Mouse (Mus musculus): ENCODE results near the gene Fbxw11.

The Fbxw11 gene

DNA sequence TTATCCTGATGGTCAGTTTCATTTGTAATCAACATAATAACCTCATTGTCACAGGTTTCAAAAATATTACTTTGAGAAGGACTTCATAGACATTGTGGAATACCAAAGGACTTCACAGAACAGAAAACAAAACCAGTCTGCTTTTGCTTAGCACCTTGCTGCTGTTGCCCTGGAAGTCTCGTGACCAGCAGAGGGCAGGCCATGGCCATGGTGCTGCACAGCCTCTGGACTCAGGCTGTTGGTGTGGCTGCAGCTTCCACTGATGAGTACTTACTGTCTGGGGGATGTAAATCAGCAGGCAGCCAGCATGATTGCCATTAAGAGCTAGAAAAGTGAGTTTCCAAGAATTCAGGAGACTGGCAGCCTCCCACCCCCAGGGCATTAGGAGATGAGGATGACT lies 16.8 kb upstream of the Fbxw11 start:
- peak; percentile 77 to 91 for DNase-seq

DNA sequence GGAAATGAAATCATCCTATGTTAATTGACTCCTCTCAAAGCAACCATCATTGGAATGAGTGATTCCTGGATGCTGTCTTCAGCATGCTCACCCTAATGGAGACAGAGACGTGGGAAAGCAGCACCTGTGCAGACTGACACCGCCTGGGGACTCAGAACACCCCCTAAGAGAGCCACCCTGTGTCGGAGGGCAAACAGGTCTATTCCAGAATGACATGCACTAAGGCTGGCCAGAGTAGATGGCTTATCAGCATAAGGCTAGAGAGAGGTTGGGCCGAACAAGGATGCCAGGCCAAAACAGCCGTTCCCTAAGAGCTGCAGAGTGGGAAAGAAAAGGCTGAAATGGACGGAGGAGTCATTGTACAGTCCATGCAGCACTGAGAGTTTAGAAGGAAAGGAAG lies 16.4 kb upstream of the Fbxw11 start:
- no peak for DNase-seq

DNA sequence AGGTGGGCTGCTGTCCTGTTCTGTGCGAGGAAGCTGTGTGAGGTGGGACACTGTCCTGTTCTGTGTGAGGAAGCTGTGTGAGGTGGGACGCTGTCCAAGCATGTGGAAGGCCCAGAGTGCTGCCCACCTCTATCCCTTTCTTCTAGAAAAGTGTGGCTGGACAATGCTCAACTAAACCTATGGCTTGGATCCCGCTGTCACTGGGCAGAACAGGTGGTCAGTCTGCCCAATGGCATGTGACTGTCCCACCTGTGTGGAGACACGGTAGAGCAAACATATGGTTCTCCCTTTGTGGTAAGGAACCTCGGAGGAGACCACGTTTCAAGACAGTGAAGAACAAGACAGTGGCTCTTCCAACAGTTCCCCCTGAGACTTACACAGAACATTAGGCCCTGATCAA lies 14.6 kb upstream of the Fbxw11 start:
- DNase-seq: no peak

DNA sequence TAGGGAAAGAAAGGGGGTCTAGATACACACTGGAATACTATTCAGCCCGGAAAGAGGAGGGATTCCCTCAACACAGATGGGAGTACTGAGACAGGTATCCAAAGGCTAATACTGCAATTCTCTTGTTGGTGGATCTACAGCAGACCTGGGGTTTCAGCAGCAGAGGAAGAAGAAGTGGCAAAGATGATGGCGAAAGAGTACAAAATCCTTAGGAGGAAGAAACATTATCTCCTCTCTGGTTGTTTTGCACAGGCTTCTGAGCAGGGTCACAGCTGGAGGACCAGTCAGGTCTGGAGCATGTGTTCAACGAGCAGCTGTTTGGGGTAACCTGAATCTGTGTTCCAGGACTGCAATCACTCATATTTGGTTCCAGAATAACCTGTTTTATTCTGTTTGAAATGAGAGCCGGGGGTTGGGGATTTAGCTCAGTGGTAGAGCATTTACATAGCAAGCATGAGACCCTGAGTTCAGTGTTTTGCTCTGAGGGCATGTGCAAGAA lies 12.8 kb upstream of the Fbxw11 start:
- DNase-seq: no peak

DNA sequence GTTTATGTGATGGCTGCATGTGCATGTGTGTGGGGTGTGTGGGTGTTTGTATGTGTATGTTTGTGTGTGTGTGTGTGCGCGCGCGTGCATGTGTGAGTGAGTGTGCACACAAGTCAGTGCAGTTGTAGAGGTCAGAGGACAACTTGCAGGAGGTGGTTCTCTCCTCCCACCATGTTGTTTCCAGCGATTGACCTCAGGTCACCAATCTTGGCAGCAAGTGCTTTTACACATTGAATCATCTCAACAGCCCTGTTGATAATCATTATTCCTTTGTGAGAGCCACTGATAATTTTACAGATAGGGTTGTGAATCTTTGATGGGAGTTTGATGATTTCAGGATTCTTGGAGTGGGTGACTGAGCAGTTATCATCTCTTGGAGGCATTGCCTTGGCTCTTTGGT lies 9.9 kb upstream of the Fbxw11 start:
- DNase-seq: peak in 1 of 2 experiments; percentile 38

DNA sequence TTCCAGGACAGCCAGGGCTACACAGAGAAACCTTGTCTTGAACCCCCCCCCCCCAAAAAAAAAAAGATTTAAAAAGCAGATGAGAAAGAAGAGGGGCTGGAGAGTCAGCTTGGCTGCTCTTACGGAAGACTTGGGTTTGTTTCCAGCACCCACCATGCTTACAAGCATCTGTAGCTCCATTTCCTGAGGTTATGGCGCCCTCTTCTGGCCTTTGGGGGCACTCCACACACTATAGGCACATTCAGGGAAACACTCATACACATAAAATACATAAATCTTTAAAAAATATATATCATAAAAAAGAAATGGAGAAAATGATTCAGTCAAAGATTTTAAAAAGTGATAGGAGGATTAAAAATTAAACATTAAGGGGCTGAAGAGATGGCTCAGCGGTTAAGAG lies 9.0 kb upstream of the Fbxw11 start:
- DNase-seq: no peak

DNA sequence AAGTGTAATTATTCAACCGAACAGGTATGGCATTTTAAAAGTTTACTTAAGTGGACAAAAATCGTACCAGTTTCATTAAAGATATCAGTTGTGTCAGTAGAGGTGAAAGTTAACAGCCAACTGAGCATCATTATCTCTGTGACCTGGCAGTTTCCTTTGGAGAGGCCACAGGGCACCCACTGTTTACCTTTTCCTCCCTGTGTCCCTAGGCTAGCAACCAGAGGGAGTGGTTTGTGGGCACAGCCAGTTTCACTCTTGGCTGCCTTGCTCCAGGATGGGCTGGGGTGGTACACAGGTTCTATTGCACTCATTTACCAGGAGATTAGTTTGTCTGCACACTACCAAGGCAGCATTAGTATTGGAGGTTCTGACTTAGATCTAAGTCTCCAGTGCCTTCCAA lies 8.4 kb upstream of the Fbxw11 start:
- no peak for DNase-seq

DNA sequence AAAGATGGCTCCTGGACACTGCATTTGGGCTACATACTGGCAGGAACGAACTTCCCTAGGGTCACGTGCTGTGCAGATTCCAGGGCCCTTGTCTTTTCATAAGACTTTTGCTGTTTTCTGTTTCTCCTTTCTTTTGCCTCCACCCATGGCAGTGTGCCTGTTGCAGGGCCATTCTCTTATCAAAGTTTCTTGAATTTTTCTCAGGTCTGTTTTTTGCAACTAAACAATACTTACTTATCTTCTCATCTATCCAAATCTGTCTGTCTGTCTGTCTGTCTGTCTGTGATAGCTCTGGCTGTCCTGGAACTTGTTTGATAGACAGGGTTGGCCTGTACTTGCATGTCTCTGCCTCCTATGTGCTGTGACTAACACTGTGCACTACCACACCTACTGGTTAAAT lies 7.7 kb upstream of the Fbxw11 start:
- DNase-seq: no peak

DNA sequence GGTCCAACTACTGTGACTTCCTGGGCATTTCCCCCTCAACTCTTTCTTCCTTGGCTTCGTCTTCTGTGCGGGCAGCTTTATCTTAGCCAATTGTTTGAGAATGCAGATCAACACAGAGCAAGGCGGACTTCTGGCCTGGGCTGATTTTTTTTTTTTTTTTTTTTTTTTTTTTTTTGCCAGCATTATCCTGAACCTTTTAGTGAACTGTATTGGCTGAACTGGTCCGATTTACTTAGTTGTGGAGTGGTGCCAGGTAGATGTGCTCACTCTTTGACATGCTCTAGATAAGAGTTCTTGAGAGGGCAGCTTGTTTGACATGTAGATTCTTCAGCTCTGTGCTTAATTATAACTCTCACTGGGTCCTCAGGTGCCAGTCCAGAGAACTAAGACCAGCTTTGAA lies 6.2 kb upstream of the Fbxw11 start:
- DNase-seq: no peak

DNA sequence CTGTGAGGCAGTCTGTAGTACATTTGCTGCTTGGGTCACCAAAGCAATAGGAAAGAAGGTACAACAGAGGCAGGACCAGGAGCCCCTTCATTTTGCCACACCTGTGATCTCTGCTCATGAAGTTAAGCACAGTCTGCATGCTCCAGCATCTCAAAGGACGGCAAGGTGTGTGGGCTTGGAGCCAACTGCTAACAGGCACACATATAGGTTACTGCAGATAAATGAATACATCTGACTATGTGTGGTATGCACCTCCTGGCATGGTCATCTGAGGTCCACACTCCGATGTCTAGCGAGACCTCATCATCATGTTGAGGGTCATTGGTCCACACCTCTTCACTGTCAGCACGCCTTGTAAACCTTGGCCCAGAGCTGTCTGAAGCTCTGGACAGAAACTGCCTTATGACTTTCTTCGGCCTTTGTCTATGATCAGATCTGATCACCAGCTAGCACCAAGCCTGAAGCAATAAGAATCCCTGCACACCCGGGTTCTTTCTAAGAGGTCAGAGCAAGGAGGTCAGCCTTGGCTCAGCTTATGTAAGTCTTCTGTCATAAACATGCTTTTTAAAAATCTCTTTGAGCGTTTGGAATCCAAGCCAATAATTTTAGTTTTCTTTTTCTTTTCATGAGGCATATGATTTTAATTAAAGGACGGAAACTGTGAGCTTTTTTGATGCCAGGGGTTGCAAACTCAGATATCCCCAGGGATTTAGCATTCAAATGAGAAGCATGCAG lies 3.8 kb upstream of the Fbxw11 start:
- no peak for DNase-seq

DNA sequence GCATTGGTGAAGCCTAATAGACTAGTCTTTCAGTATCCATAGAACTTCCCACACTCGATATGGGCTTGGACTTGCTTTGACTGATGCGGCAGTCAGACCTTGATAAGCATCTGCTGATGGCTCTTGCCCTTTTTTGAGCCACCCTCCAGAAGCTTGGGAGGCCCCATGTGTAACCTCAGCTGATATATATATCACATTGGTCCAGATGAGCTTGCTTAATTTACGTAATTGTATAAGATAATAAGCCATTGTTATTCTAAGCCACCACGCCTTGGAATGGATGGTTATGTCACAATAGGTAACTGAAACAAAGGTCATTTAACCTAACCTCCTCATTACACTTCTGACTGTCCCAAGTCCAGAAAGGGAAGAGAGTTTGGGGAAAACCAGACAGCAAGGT lies 1.9 kb upstream of the Fbxw11 start:
- DNase-seq: no peak

DNA sequence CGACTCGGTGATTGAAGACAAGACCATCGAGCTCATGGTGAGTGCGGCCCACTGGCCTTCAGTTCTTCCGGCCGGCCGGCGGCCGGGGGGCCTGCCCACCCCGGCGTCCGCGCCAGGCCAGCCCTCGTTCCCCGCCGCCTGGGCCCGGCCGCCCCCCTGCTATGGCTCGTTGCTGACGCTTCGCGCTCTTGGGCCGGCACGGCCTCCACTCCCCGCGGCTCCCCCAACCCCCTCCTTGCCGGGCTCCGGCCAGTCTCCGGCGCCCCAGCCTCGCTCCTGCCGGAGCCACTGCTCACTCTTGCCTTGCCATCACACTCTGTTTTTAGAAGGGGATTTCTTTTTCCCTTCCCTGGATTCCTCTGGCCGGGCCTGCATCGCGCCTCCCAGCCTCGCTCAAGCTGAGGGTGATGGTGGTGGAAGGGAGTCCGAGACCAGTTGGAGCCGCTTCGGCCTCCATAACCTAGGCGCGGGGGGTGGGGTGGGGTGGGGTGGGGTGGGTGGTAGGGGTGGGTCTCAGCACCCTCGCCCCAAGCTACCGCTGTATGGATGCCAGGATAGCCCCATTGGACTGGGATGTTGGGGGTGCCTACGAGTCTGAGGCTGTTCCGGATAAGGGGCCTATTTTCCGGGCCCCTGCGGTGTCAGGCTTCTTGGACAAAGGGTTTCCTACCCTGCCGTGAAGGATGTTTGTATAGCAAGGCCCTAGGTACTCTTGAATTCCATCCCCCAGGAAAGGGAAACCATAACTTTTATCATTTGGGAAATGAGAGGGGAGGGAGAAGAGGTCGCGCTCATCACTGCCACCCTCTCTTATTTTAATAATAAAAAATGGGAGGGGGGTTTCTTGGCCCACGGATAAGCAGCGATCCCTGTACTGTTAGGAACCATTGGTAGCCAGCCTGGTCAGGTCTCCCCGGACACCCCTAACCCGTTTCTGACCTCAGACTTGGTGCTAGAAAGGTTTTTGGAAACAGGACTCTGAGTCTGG lies 669 bp downstream of the Fbxw11 start:
- DNase-seq: peak in 1 of 2 experiments; percentile 77

DNA sequence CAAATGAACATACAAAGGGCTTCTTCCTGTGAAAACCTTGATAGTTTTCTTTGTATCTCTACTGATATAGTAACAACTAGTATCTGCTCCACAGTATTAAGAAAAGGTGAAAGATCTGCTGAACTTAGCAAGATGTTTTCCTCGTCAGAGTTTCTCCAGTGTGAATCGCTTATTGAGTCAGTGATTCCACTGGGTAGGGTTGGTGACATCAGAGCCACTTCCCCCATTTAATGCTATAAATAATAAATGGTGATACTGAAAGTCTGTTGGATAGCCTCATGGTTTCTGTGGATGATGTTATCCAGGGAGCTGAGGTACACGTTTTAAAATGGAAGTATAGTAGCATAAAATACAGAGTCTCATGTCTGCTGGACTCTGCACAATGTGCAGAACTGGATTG lies 1.5 kb downstream of the Fbxw11 start:
- peak in 1 of 2 experiments; percentile 14 for DNase-seq

DNA sequence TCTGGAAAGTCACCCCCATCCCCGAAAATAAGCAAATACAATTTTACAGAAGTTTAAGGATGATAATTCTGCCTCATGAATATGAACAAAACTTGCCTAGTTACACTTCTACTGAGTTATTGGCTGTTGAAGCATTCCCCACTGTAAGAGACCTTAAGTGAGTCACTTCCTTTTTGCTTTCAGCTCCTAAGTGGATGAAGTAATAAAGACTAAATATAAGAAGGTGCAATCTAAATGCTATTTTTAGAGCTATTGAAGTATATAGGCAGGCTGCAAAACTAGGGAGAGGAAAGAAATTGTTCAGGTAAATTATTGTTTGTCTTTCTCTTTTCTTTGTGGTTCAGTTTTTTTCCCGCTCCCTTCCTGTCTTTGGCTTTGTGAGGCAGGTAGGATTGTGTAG lies 4.7 kb downstream of the Fbxw11 start:
- no peak for DNase-seq

DNA sequence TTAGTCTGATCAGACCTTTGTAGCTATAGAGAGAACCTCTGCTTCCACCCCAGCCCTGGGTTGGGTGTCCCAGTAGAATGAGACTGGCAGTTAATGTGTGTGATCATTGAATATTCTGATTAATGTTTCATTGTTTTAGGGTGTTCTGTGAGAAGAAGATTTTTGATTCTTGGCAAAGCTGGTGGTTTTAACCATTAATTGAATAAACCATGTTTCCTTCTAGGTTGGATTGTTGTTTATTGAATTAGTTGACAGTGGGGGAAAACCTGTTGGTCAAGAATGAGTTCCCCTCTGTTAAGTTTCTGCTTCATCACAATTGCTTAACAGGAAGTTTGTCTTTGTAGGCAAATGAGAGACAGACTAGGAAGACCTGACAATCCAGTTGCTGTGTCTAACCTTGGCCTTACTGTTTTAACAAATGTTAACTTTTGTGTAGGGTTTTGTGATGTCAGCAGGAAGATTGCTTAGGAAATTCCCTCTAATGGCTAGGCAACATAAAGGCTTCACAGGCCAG lies 7.8 kb downstream of the Fbxw11 start:
- DNase-seq: no peak

DNA sequence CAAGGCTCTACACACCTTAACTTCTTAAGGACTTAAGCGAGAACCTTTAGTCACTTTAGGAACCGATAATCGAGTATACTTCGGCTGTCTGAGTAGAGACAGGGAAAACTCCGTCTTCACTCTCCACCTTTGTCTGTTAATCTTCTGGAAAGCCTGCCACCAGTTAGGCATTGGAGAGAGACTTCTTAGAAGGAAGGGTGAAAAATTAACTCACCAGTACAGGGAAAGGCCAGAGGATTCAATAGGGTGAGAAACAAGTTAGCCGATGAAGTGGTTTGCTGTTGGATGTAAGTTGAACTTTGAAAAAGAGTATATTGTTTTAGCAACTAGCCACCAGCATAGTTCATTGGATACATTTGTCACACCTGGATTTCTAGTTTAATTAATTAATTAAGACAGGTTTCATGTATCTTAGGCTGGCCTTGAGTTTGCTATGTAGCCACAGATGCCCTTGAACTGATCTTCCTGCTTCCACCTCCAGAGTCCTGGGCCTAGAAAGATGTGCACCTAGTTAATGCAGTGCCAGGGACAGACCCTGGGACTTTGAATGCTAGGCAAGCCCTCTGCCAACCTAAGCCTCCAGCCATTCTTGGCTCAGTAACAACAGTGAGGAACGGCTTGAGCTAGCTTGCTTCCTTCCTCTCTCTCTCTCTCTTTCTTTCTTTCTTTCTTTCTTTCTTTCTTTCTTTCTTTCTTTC lies 8.5 kb downstream of the Fbxw11 start:
- DNase-seq: peak; percentile 46 to 60

DNA sequence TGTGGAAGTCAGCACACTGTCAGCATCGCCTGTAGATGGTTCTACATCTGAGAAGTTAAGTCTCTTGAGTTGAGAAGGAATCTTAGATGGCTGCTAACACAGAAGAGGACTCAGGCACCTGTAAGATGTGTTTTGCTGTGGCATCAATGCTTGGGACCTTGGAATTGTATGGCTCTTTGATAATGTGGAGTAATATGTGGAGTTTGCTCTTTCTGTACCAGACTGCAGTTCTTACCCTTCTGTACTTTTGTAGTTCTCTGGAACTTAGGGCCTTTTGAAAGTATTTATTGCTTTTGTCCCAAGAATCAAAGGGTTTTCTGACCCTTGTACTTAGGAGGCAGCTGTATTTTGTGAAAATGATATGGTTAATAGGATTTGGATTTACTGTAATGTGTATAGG lies 9.2 kb downstream of the Fbxw11 start:
- no peak for DNase-seq

DNA sequence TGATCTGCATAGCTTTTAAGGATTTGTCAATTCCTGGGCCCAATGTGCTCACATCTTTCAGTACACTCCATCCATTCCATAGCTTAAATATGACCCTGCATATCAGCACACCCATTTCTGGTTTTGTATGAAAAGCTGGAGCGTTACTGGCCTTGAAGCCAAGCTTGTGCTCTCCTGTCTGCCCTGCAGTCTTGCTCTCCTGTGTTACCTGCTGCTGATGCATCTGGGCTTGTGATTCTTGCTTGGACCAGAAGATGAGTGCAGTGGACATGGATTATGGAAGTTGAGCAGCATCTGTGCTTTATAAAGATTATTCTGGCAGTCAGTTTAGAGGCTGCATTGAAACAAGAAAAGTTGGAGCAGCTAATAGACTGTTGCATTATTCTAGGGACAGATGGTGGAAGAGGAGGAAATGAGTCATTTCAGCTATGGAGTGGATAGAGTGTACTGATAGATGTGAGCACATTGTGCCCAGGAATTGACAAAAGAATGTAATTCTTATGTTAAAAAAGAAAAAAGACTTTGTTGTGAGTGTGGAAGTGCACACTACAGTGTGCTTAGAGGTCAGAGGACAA lies 19.6 kb downstream of the Fbxw11 start:
- DNase-seq: no peak

DNA sequence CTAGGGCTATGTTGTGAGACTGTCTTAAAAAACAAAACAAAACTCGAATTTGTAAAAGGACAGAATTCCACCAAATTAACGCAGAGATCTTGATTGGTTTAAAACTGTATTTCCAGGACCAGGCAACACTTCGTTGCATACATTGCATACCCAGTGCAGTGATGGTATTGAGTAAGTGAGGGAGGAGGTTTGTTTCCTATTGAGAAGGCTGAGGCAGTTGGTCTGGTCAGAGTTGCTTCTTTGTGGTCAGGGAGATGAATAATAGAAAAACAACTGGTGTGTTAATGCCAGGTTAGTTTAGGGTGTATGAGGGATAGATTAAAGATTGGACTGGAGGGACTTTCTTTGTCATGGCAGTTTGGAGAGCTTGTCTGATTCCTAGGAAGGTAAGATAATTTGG lies 23.1 kb downstream of the Fbxw11 start:
- no peak for DNase-seq

DNA sequence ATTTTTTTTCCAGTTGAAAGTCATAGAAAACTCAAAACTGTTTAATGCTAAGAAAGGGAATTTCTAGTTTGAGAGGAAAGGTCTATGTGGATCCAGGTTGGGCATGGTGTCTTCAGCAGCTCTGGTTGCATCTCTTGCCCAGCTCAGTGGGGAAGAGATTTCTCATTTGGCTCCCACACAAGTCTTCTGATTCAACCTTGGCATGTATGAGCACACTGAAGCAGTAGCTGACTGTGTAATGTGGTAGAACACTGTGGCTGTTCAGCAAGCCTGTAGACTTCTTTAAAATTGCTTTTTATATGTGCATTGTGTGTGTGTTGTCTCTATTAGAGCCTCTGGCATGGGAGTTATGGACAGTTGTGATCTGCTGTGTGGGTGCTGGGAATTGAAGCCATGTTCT lies 24.5 kb downstream of the Fbxw11 start:
- no peak for DNase-seq

DNA sequence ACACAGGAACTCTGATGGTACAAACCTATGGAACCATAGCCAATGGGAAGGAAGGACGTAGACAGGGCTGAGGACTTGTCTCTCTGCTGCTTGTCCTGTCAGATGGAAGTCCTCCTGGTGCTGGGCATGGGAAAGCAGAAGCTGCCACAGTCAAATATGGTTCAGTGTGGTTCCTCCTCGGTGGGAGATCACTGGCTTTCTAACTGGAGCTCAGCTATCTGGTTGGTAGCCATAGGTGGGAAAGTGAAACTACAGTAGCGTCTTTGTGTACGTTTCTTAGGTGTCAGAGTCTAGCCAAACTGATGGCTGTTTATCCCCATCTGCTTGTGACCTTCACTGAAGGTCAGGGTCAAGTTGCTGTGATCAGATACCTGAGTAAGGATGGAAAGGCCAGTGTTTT lies 29.0 kb downstream of the Fbxw11 start:
- DNase-seq: no peak

DNA sequence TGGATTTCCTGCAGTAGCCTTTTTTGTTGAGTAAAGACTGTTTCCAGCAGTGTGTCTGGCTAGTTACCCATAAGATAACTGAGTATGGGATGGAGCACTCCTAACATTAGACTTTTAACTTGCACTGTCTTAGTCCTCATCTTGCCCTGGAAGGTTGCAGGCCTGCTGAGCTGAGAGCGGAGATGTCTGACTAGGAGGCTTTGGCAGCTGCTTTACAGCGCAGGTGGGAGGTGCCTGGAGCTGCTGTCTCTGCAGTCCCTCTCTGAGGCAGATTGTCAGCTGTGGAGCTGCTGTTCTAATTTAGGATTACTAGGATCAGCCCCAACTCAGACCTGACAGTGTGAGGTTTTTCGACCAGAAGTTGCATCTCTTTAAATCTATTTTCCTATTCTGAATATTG lies 34.3 kb downstream of the Fbxw11 start:
- peak in 1 of 2 experiments; percentile 22 for DNase-seq

DNA sequence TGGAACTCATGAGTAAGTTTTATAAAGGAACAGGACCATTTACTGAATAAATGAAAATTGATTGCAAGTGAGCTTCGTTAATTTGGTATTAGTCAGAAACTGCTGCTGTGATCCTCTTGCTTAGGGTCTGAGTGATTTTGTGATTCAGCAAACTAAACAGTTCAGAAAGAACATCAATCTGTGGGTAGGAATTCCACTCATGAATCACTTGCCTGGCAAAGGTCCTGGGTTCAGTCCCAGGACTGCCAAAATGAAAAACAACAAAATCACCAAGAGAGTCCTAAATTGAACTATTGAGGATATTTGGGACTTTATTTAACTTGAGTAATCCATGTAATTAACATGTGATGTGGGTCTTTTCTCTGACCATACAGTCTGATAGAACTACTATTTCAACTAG lies 35.3 kb downstream of the Fbxw11 start:
- DNase-seq: no peak
